ENCODE assay signal across 7 mouse cellular contexts in genomic region chr14:13901611-13902067, GRCm38 (mm10). TPM values are rescaled to one million over a fixed set of nuclear protein-coding genes. Genes with fewer than 3 reads are reported as not detected.
A peak's percentile ranks its signal among the peaks of the same experiment; 100 is the strongest.
DNase-seq lines count a peak whose midpoint lies in the region; TF ChIP-seq lines count a peak whose summit lies in the region.

No protein-coding gene starts in this region.

- peak overlapping the region; percentile 54 for H3K4me3 ChIP-seq in left cerebral cortex, adult 2 months

- intact Hi-C loops in left cerebral cortex, adult 2 months (cut with DNase I) = loop anchor here (1.0 to 5.0 kb wide), 3 partner anchors 309 to 545 kb away; no protein-coding TSS in a partner anchor

- peak; percentile 11 for DNase-seq in T-cell, adult 2 months (ENCODE audit: low spot score)
- DNase-seq in cerebellum, adult 18-20 months = peak; percentile 58 to 64
- DNase-seq in forelimb bud, embryonic 11.5 days (ENCODE audit: low read depth, low spot score) = peak; percentile 85
- peak; percentile 62 for DNase-seq in induced T-regulatory cell, adult 2 months (ENCODE audit: low read depth)
- peak; percentile 45 to 62 for DNase-seq in left cerebral cortex, adult 2 months (ENCODE audit: extremely low spot score in 1 of 2, low spot score in 2 of 2)
- DNase-seq in lung, postnatal 4 days = peak; percentile 29 to 48
- DNase-seq in right cerebral cortex, adult 2 months (ENCODE audit: low spot score in 2 of 2) = peak; percentile 72 to 78

- no peak overlapping the region for H3K27ac ChIP-seq in left cerebral cortex, adult 2 months

- peak; percentile 74 for TF ChIP-seq CTCF in left cerebral cortex, adult 2 months (IDR thresholded peaks at IDR 0.05)

RNA-seq across cellular contexts. Expression of gene Gm281, which starts 12.6 kb away (rescaled TPM):
- total RNA-seq in left cerebral cortex, adult 2 months (2021) = not detected

RNA-seq across cellular contexts. Expression of gene Atxn7, which starts 59.6 kb away (rescaled TPM):
- total RNA-seq in left cerebral cortex, adult 2 months (2021) = 10 to 100 TPM; 25.8 to 32.9 TPM

Comparison
In these comparisons a context has a peak if more than half of its experiments do, and no peak if none do; other contexts are left out.
1. DNase-seq: peak in every context shown above with its lines; median percentile 85 in forelimb bud, embryonic 11.5 days; 75 in right cerebral cortex, adult 2 months; 62 in induced T-regulatory cell, adult 2 months; 61 in cerebellum, adult 18-20 months; 54 in left cerebral cortex, adult 2 months; 38 in lung, postnatal 4 days; 11 in T-cell, adult 2 months.